Mouse (Mus musculus) kidney, adult 2 months (tissue): ENCODE results near the gene Ppfia4.

Experiments used
- CTCF ChIP-seq: fragments of 200-500 bp; conservative IDR thresholded peaks from 2 replicates; pipeline ENCODE4 v1.5.1; 2011; ENCODE audit warnings: low read depth, mild to moderate bottlenecking, control low read depth, low read length, moderate library complexity, mixed read lengths; ENCODE audit not compliant: insufficient read depth, insufficient read length
- POLR2A ChIP-seq: fragments of 200-500 bp; IDR thresholded peaks from one replicate; pipeline ENCODE4 v1.6.1; 2011; ENCODE audit warnings: low read depth, low read length, control low read depth

- TF ChIP-seq CTCF (no peak), POLR2A (no peak)
Observed at GRCm38 (mm10) chr1:134285458-134286120, 47.1 kb downstream of the Ppfia4 start.
